1 mouse cellular context compared by ENCODE assay signal in genomic region chr19:12435011-12435416, GRCm38 (mm10).
TF ChIP-seq lines count a peak whose summit lies in the region.

No protein-coding gene starts in this region.

TF ChIP-seq in CH12.LX, 34 proteins besides CTCF, POLR2A, EP300 and RAD21 (continued from another document):
- TF ChIP-seq KAT2A (IDR thresholded peaks at IDR 0.05; ENCODE audit: insufficient replicate concordance, low read length) (0 out of 2 replicates have a peak, but pooled peaks have one; percentile 25), UBTF (IDR thresholded peaks at IDR 0.05; ENCODE audit: low read depth, low read length) (no peak), ETS1 (conservative IDR thresholded peaks at IDR 0.05; ENCODE audit: low read depth, low read length) (peak; percentile 95), TBP (conservative IDR thresholded peaks at IDR 0.05; ENCODE audit: low read depth, low read length) (0 out of 2 replicates have a peak, but pooled peaks have one; percentile 60), GABPA (IDR thresholded peaks at IDR 0.05; ENCODE audit: insufficient replicate concordance, low read depth, low read length) (no peak), CHD1 (IDR thresholded peaks at IDR 0.05; ENCODE audit: low read depth, low read length) (0 out of 2 replicates have a peak, but pooled peaks have one; percentile 24), RCOR1 (conservative IDR thresholded peaks at IDR 0.05; ENCODE audit: low read depth, low read length) (peak; percentile 70), MYC (IDR thresholded peaks at IDR 0.05; ENCODE audit: low read depth, low read length) (peak; percentile 86), NRF1 (IDR thresholded peaks at IDR 0.05; ENCODE audit: low read depth, low read length) (no peak), ZC3H11A (IDR thresholded peaks at IDR 0.05; ENCODE audit: low read depth, low read length) (no peak), NELFE (IDR thresholded peaks at IDR 0.05; ENCODE audit: low read depth, low read length) (0 out of 2 replicates have a peak, but pooled peaks have one; percentile 30), TCF12 (IDR thresholded peaks at IDR 0.05; ENCODE audit: low read depth, low read length) (peak; percentile 97), MEF2A (IDR thresholded peaks at IDR 0.05; ENCODE audit: borderline replicate concordance, low read depth, low read length) (peak; percentile 97), IRF4 (IDR thresholded peaks at IDR 0.05; ENCODE audit: low read depth, low read length) (peak; percentile 90), USF2 (conservative IDR thresholded peaks at IDR 0.05; ENCODE audit: low read depth, low read length) (peak; percentile 15; the same call in 1 of the 2 replicates), HCFC1 (IDR thresholded peaks at IDR 0.05; ENCODE audit: low read depth, low read length) (no peak), MAZ (IDR thresholded peaks at IDR 0.05; ENCODE audit: low read depth, low read length) (no peak), MAX (IDR thresholded peaks at IDR 0.05; ENCODE audit: low read length) (0 out of 2 replicates have a peak, but pooled peaks have one; percentile 68), PAX5 (IDR thresholded peaks at IDR 0.05; ENCODE audit: low read length) (no peak), SMC3 (IDR thresholded peaks at IDR 0.05; ENCODE audit: low read depth, low read length) (no peak), ZKSCAN1 (IDR thresholded peaks at IDR 0.05; ENCODE audit: borderline replicate concordance, low read depth, low read length) (no peak), MXI1 (IDR thresholded peaks at IDR 0.05; ENCODE audit: low read depth, low read length) (no peak; the same call in 1 of the 2 replicates), SIN3A (IDR thresholded peaks at IDR 0.05; ENCODE audit: low read length) (peak; percentile 90), ZMIZ1 (IDR thresholded peaks at IDR 0.05; ENCODE audit: low read depth, low read length) (peak; percentile 4; the same call in 1 of the 2 replicates), ELF1 (IDR thresholded peaks at IDR 0.05; ENCODE audit: low read depth, low read length) (no peak)
